Mouse (Mus musculus) lung, adult 2 months (tissue): ENCODE data around the gene Bod1.

Experiments used
- CTCF ChIP-seq: fragments of 200-500 bp; IDR thresholded peaks from 2 replicates; pipeline ENCODE4 v1.5.1; 2011; ENCODE audit warnings: mild to moderate bottlenecking, low read length, control low read depth; ENCODE audit not compliant: insufficient read depth
- POLR2A ChIP-seq: fragments of 200-500 bp; IDR thresholded peaks from 2 replicates; pipeline ENCODE4 v1.6.1; 2011; ENCODE audit warnings: low read depth, mild to moderate bottlenecking, control low read depth, low read length, borderline replicate concordance; ENCODE audit errors: extremely low read depth

DNA sequence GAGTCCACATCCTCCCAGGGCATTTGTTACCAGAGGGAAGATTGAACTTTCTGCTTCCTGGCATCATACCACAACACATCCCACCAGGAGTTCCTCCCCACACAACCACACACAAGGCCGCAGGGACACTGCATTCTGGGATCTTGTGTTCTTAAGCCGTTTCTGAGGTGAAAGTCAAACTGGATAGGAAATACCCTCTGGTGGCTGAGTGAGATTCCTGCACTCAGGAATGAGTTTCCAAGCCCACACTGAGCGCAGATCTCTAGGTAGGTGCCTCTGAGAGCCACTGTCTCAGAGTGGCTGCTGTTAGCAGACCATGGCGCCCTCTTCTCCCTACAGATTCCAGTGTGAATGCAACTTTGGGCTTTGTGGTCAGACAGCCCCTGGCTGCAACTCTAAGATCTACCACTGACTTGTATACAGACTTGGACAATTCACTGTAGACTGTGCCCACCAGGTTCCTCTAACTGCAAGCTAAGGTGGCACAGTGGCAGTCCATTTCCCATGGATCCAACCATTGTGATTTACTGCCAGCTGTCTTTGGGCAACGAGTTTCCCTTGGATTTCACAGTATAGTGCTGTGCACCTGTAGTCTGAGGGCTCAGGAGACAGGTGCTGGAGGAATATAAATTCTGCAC is 14.4 kb downstream of the Bod1 start:
- TF ChIP-seq POLR2A (no peak), CTCF (no peak)
